Mouse (Mus musculus) hindbrain, embryonic 10.5 days (tissue): ENCODE results near the gene Polr3a. TPM values are rescaled to one million over a fixed set of nuclear protein-coding genes. Genes with fewer than 3 reads are reported as not detected.
A peak's percentile ranks its signal among the peaks of the same experiment; 100 is the strongest.

Source experiments
- DNase-seq: peaks from one replicate; pipeline ENCODE4 v3.0.0-alpha.2; 2017; ENCODE audit warnings: low spot score
- H3K27ac ChIP-seq: fragments of 300-500 bp; sonication (generic); 2 replicates; pipeline ENCODE4 v1.5.1; 2016; ENCODE audit warnings: mild to moderate bottlenecking, moderate library complexity
- H3K27me3 ChIP-seq: fragments of 300-500 bp; sonication (generic); 2 replicates; pipeline ENCODE4 v1.6.1; 2016; ENCODE audit warnings: mild to moderate bottlenecking; ENCODE audit not compliant: poor library complexity, insufficient read depth, severe bottlenecking
- H3K36me3 ChIP-seq: fragments of 300-500 bp; sonication (generic); 2 replicates; pipeline ENCODE4 v1.6.1; 2016; ENCODE audit warnings: mild to moderate bottlenecking, moderate library complexity
- H3K4me1 ChIP-seq: fragments of 300-500 bp; sonication (generic); replicated peaks from 2 replicates; pipeline ENCODE4 v1.6.1; 2016; ENCODE audit warnings: mild to moderate bottlenecking
- H3K4me3 ChIP-seq: fragments of 300-500 bp; sonication (generic); 2 replicates; pipeline ENCODE4 v1.5.1; 2016; ENCODE audit warnings: mild to moderate bottlenecking, moderate library complexity
- H3K9me3 ChIP-seq: fragments of 300-500 bp; sonication (generic); 2 replicates; pipeline ENCODE4 v1.6.1; 2016; ENCODE audit warnings: mild to moderate bottlenecking, moderate library complexity
- WGBS: fragments of 180-500 bp; shearing (Covaris S2); methylation state at CpG from one replicate; pipeline ENCODE4 v1.1.7; 2016; 5-methylcytosine and 5-hydroxymethylcytosine counted together
- polyA plus RNA-seq: library from polyadenylated mRNA; unstranded; fragments of >200 nt; fragmentation: Nextera tagmentation; extraction: Ambion mirVana; gene quantifications from 2 replicates; pipeline ENCODE4 v1.2.1, GENCODE M21; 2016

The Polr3a gene
- polyA plus RNA-seq: 19.2 and 22.4 TPM in 2 replicates

GRCm38 (mm10) chr14:24486773-24487227 is at the start of gene Polr3a, which contains the start of gene Rps24:
Polr3a (minus strand) TSS chr14:24487058.
Rps24 (plus strand) TSS chr14:24487125.
- peak; percentile 95 for DNase-seq
- Histone ChIP-seq H3K9me3 (no peaks in the 10 kb centered on the region), H3K4me3 (peak within 1 kb of the TSS; percentile 91), H3K4me1 (peaks cover 20% of the 10 kb centered on the region), H3K27me3 (no peaks in the 10 kb centered on the region), H3K27ac (peak within 1 kb of the TSS; percentile 89), H3K36me3 (peaks cover 30% of the 10 kb centered on the region)
- WGBS: under 1% methylated on average over 30 of the region's 30 CpGs

- Histone ChIP-seq H3K36me3 (no peaks in the 10 kb centered on the region), H3K27me3 (no peaks in the 10 kb centered on the region), H3K9me3 (0 out of 2 replicates have a peak, but pooled peaks cover 4% of the 10 kb centered on the region), H3K4me3 (no peak overlapping the region), H3K4me1 (peaks cover 50% of the 10 kb centered on the region), H3K27ac (peak overlapping the region; percentile 74; the same call in 1 of the 2 replicates)
- no peak for DNase-seq
- 78% methylated on average over 9 of the region's 9 CpGs for WGBS
Observed at GRCm38 (mm10) chr14:24534865-24535545, 48.1 kb upstream of the Polr3a start.

GRCm38 (mm10) chr14:24530228-24530627 is 43.4 kb upstream of the Polr3a start:
- WGBS: 5% methylated on average over 6 of the region's 6 CpGs
- 0 out of 2 replicates have a peak, but pooled peaks cover 4% of the 10 kb centered on the region for H3K27me3 ChIP-seq
- DNase-seq: peak; percentile 61
- no peaks in the 10 kb centered on the region for H3K36me3 ChIP-seq
- no peaks in the 10 kb centered on the region for H3K9me3 ChIP-seq
- peak overlapping the region; percentile 20; the same call in 1 of the 2 replicates for H3K4me3 ChIP-seq
- H3K4me1 ChIP-seq: peaks cover 66% of the 10 kb centered on the region
- H3K27ac ChIP-seq: peak overlapping the region; percentile 59

GRCm38 (mm10) chr14:24526440-24526839 is 39.6 kb upstream of the Polr3a start:
- no peak for DNase-seq
- Histone ChIP-seq H3K9me3 (no peaks in the 10 kb centered on the region), H3K4me1 (peaks cover 37% of the 10 kb centered on the region), H3K36me3 (no peaks in the 10 kb centered on the region), H3K4me3 (no peak overlapping the region), H3K27ac (no peak overlapping the region), H3K27me3 (0 out of 2 replicates have a peak, but pooled peaks cover 4% of the 10 kb centered on the region)
- 78% methylated on average over 10 of the region's 10 CpGs for WGBS

- Histone ChIP-seq H3K36me3 (no peaks in the 10 kb centered on the region), H3K4me1 (peaks cover 32% of the 10 kb centered on the region), H3K27me3 (0 out of 2 replicates have a peak, but pooled peaks cover 4% of the 10 kb centered on the region), H3K4me3 (no peak overlapping the region), H3K27ac (no peak overlapping the region), H3K9me3 (no peaks in the 10 kb centered on the region)
- WGBS: 79% methylated on average over 10 of the region's 10 CpGs
- no peak for DNase-seq
Observed at GRCm38 (mm10) chr14:24525677-24526415, 39.0 kb upstream of the Polr3a start.

GRCm38 (mm10) chr14:24525137-24525536 is 38.3 kb upstream of the Polr3a start:
- 73% methylated on average over 3 of the region's 3 CpGs for WGBS
- Histone ChIP-seq H3K27me3 (0 out of 2 replicates have a peak, but pooled peaks cover 4% of the 10 kb centered on the region), H3K4me3 (no peak overlapping the region), H3K36me3 (no peaks in the 10 kb centered on the region), H3K27ac (no peak overlapping the region), H3K9me3 (no peaks in the 10 kb centered on the region), H3K4me1 (peaks cover 25% of the 10 kb centered on the region)
- DNase-seq: no peak

- 81% methylated on average over 8 of the region's 8 CpGs for WGBS
- Histone ChIP-seq H3K4me1 (peaks cover 17% of the 10 kb centered on the region), H3K27me3 (no peaks in the 10 kb centered on the region), H3K36me3 (no peaks in the 10 kb centered on the region), H3K9me3 (no peaks in the 10 kb centered on the region), H3K4me3 (no peak overlapping the region), H3K27ac (no peak overlapping the region)
- DNase-seq: no peak
Observed at GRCm38 (mm10) chr14:24521597-24521996, 34.7 kb upstream of the Polr3a start.

GRCm38 (mm10) chr14:24512527-24513161 is 25.8 kb upstream of the Polr3a start:
- 72% methylated on average over 6 of the region's 6 CpGs for WGBS
- Histone ChIP-seq H3K27ac (peak overlapping the region; percentile 59; the same call in 1 of the 2 replicates), H3K4me3 (no peak overlapping the region), H3K36me3 (no peaks in the 10 kb centered on the region), H3K27me3 (no peaks in the 10 kb centered on the region; the same call in 1 of the 2 replicates), H3K9me3 (peaks cover 5% of the 10 kb centered on the region), H3K4me1 (peaks cover 25% of the 10 kb centered on the region)
- no peak for DNase-seq

GRCm38 (mm10) chr14:24510679-24511078 is 23.8 kb upstream of the Polr3a start:
- 83% methylated on average over 2 of the region's 2 CpGs for WGBS
- DNase-seq: no peak

GRCm38 (mm10) chr14:24510218-24510617 is 23.4 kb upstream of the Polr3a start:
- Histone ChIP-seq H3K27ac (no peak overlapping the region), H3K27me3 (peaks cover 9% of the 10 kb centered on the region; the same call in 1 of the 2 replicates), H3K4me1 (peaks cover 30% of the 10 kb centered on the region), H3K36me3 (no peaks in the 10 kb centered on the region), H3K9me3 (peaks cover 5% of the 10 kb centered on the region), H3K4me3 (no peak overlapping the region)
- no peak for DNase-seq
- WGBS: 100% methylated on average over 1 of the region's 1 CpGs

More at GRCm38 (mm10) chr14:24510679-24511078, 23.8 kb upstream of the Polr3a start:
- peaks cover 9% of the 10 kb centered on the region; the same call in 1 of the 2 replicates for H3K27me3 ChIP-seq
- H3K27ac ChIP-seq: no peak overlapping the region
- no peak overlapping the region for H3K4me3 ChIP-seq
- H3K36me3 ChIP-seq: no peaks in the 10 kb centered on the region
- peaks cover 30% of the 10 kb centered on the region for H3K4me1 ChIP-seq
- H3K9me3 ChIP-seq: peaks cover 5% of the 10 kb centered on the region

GRCm38 (mm10) chr14:24509557-24509956 is 22.7 kb upstream of the Polr3a start:
- Histone ChIP-seq H3K36me3 (no peaks in the 10 kb centered on the region), H3K27ac (peak overlapping the region; percentile 64; the same call in 1 of the 2 replicates)
- DNase-seq: no peak

GRCm38 (mm10) chr14:24508070-24508773 is 21.4 kb upstream of the Polr3a start:
- peak overlapping the region; percentile 74 for H3K27ac ChIP-seq
- H3K9me3 ChIP-seq: peaks cover 10% of the 10 kb centered on the region
- DNase-seq: no peak
- no peaks in the 10 kb centered on the region for H3K36me3 ChIP-seq
- WGBS: 18% methylated on average over 18 of the region's 18 CpGs
- peak overlapping the region; percentile 14; the same call in 1 of the 2 replicates for H3K4me3 ChIP-seq
- H3K4me1 ChIP-seq: peaks cover 30% of the 10 kb centered on the region
- H3K27me3 ChIP-seq: peaks cover 9% of the 10 kb centered on the region; the same call in 1 of the 2 replicates

More at GRCm38 (mm10) chr14:24509557-24509956, 22.7 kb upstream of the Polr3a start:
- Histone ChIP-seq H3K27me3 (peaks cover 9% of the 10 kb centered on the region; the same call in 1 of the 2 replicates), H3K4me1 (peaks cover 30% of the 10 kb centered on the region), H3K4me3 (no peak overlapping the region), H3K9me3 (peaks cover 5% of the 10 kb centered on the region)
- 72% methylated on average over 5 of the region's 5 CpGs for WGBS
